Mouse (Mus musculus): ENCODE measurements around the gene Rnasek. TPM values are rescaled to one million over a fixed set of nuclear protein-coding genes. Genes with fewer than 3 reads are reported as not detected.

Rnasek gene
- total RNA-seq, 2 experiments from 2014 or later = 306 to 350 TPM

GRCm38 (mm10) chr11:70219873-70220272 lies 19.8 kb downstream of the Rnasek start:
- no peak for DNase-seq (ENCODE audit: low spot score in 2 of 2)

- DNase-seq (ENCODE audit: low spot score in 2 of 2) = no peak
Measured at GRCm38 (mm10) chr11:70218741-70219470, 20.7 kb downstream of the Rnasek start.

- DNase-seq (ENCODE audit: low spot score in 2 of 2) = no peak
Measured at GRCm38 (mm10) chr11:70218039-70218438, 21.6 kb downstream of the Rnasek start.

- no peak for DNase-seq (ENCODE audit: low spot score in 2 of 2)
Measured at GRCm38 (mm10) chr11:70216103-70216502, 23.5 kb downstream of the Rnasek start.

GRCm38 (mm10) chr11:70215301-70215700 lies 24.3 kb downstream of the Rnasek start:
- peak in 1 of 2 experiments; percentile 28 for DNase-seq (ENCODE audit: low spot score in 2 of 2)

GRCm38 (mm10) chr11:70214856-70215209 lies 24.8 kb downstream of the Rnasek start:
- peak in 1 of 2 experiments; percentile 39 for DNase-seq (ENCODE audit: low spot score in 2 of 2)

GRCm38 (mm10) chr11:70214191-70214855 lies 25.3 kb downstream of the Rnasek start:
- DNase-seq (ENCODE audit: low spot score in 2 of 2) = peak in 1 of 2 experiments; percentile 63

GRCm38 (mm10) chr11:70213736-70214135 lies 25.9 kb downstream of the Rnasek start:
- DNase-seq (ENCODE audit: low spot score in 2 of 2) = peak in 1 of 2 experiments; percentile 44

GRCm38 (mm10) chr11:70212896-70213295 lies 26.7 kb downstream of the Rnasek start:
- peak; percentile 78 to 84 for DNase-seq (ENCODE audit: low spot score in 2 of 2)

- peak in 1 of 2 experiments; percentile 16 for DNase-seq (ENCODE audit: low spot score in 2 of 2)
Measured at GRCm38 (mm10) chr11:70212423-70212822, 27.2 kb downstream of the Rnasek start, which contains the start of gene Slc16a11. Gene Slc16a11, plus strand, starts transcription at chr11:70212752.

GRCm38 (mm10) chr11:70211972-70212371 lies 27.7 kb downstream of the Rnasek start:
- DNase-seq (ENCODE audit: low spot score in 2 of 2) = no peak

GRCm38 (mm10) chr11:70210681-70211080 lies 29.0 kb downstream of the Rnasek start:
- no peak for DNase-seq (ENCODE audit: low spot score in 2 of 2)

GRCm38 (mm10) chr11:70208778-70209388 lies 30.8 kb downstream of the Rnasek start:
- DNase-seq (ENCODE audit: low spot score in 2 of 2) = no peak

GRCm38 (mm10) chr11:70207283-70207682 lies 32.4 kb downstream of the Rnasek start:
- DNase-seq (ENCODE audit: low spot score in 2 of 2) = no peak

GRCm38 (mm10) chr11:70206801-70207200 lies 32.8 kb downstream of the Rnasek start:
- DNase-seq (ENCODE audit: low spot score in 2 of 2) = no peak

- peak; percentile 81 to 87 for DNase-seq (ENCODE audit: low spot score in 2 of 2)
Measured at GRCm38 (mm10) chr11:70201691-70202090, 38.0 kb downstream of the Rnasek start.

- DNase-seq (ENCODE audit: low spot score in 2 of 2) = no peak
Measured at GRCm38 (mm10) chr11:70200036-70200608, 39.5 kb downstream of the Rnasek start.

GRCm38 (mm10) chr11:70199107-70199506 lies 40.5 kb downstream of the Rnasek start:
- DNase-seq (ENCODE audit: low spot score in 2 of 2) = no peak

GRCm38 (mm10) chr11:70198332-70198731 lies 41.3 kb downstream of the Rnasek start:
- DNase-seq (ENCODE audit: low spot score in 2 of 2) = no peak

GRCm38 (mm10) chr11:70193354-70194285 lies 46.0 kb downstream of the Rnasek start:
- DNase-seq (ENCODE audit: low spot score in 2 of 2) = no peak

GRCm38 (mm10) chr11:70192157-70192556 lies 47.5 kb downstream of the Rnasek start:
- DNase-seq (ENCODE audit: low spot score in 2 of 2) = no peak

Measured in layer of hippocampus, postnatal 10 days (tissue).